Mouse (Mus musculus) lung, embryonic 15.5 days (tissue): ENCODE results near the gene Plppr1. TPM values are rescaled to one million over a fixed set of nuclear protein-coding genes. Genes with fewer than 3 reads are reported as not detected.

Experiments
- ATAC-seq: fragments of 200-750 bp; cut with Nextera tagmentation; 2 replicates; pipeline ENCODE4 v1.8.0; 2017; ENCODE audit warnings: moderate number of reproducible peaks, borderline replicate concordance; ENCODE audit not compliant: low FRiP score, low TSS enrichment; ENCODE audit errors: extremely low read depth
- H3K27ac ChIP-seq: fragments of 300-500 bp; sonication (generic); 2 replicates; pipeline ENCODE4 v1.5.1; 2015; ENCODE audit warnings: moderate library complexity, mild to moderate bottlenecking, inconsistent platforms
- H3K27me3 ChIP-seq: fragments of 300-500 bp; sonication (generic); 2 replicates; pipeline ENCODE4 v1.6.1; 2015; ENCODE audit warnings: inconsistent platforms
- H3K36me3 ChIP-seq: fragments of 300-500 bp; sonication (generic); 2 replicates; pipeline ENCODE4 v1.6.1; 2015; ENCODE audit warnings: inconsistent platforms
- H3K4me1 ChIP-seq: fragments of 300-500 bp; sonication (generic); 2 replicates; pipeline ENCODE4 v1.6.1; 2015; ENCODE audit warnings: inconsistent platforms
- H3K4me2 ChIP-seq: fragments of 300-500 bp; sonication (generic); 2 replicates; pipeline ENCODE4 v1.6.1; 2015; ENCODE audit warnings: inconsistent platforms, mild to moderate bottlenecking, moderate library complexity
- H3K4me3 ChIP-seq: fragments of 300-500 bp; sonication (generic); 2 replicates; pipeline ENCODE4 v1.5.1; 2015; ENCODE audit warnings: mild to moderate bottlenecking, inconsistent platforms
- H3K9ac ChIP-seq: fragments of 300-500 bp; sonication (generic); 2 replicates; pipeline ENCODE4 v1.6.1; 2015; ENCODE audit warnings: inconsistent platforms
- H3K9me3 ChIP-seq: fragments of 300-500 bp; sonication (generic); 2 replicates; pipeline ENCODE4 v1.6.1; 2016; ENCODE audit warnings: inconsistent platforms
- WGBS: fragments of 180-500 bp; shearing (Covaris S2); methylation state at CpG from one replicate; pipeline ENCODE4 v1.1.7; 2015; 5-methylcytosine and 5-hydroxymethylcytosine counted together
- polyA plus RNA-seq: library from polyadenylated mRNA; unstranded; fragments of >200 nt; fragmentation: Nextera tagmentation; extraction: Ambion mirVana; gene quantifications from 2 replicates; pipeline ENCODE4 v1.2.1, GENCODE M21; 2015

The Plppr1 gene
- polyA plus RNA-seq, 1 experiment from 2014 or later, result 1.1 TPM

GRCm38 (mm10) chr4:49075881-49076280, 16.8 kb downstream of the Plppr1 start:
- no peaks in the 10 kb centered on the region for H3K9me3 ChIP-seq
- no peak for ATAC-seq
- H3K36me3 ChIP-seq, result no peaks in the 10 kb centered on the region
- no peak overlapping the region for H3K4me2 ChIP-seq
- H3K27me3 ChIP-seq, result no peaks in the 10 kb centered on the region
- H3K4me1 ChIP-seq, result no peaks in the 10 kb centered on the region
- H3K4me3 ChIP-seq, result no peak overlapping the region
- WGBS, result 79% methylated on average over 2 of the region's 2 CpGs
- H3K27ac ChIP-seq, result no peak overlapping the region
- H3K9ac ChIP-seq, result no peak overlapping the region

DNA sequence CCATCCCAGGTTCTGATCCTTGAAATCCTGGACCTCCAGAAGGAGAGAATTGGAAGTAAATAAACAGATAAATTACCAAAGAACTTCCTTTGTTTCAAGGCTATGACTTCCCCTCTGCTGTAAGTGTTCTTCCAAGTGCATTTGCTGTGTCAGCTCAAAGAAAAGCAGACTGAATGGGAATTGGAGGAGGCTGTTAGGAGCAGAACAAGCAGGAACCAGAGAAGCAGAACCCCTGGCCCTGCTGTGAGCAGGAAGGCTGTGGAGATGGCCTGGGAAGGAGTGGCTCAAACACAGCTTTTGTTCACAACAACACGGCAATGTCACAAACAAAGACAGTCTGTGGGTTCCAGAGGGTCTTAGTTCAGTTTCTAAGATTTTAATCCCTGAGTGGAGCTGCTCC, 20.3 kb downstream of the Plppr1 start:
- ATAC-seq, result no peak
- H3K27me3 ChIP-seq, result no peaks in the 10 kb centered on the region
- H3K9ac ChIP-seq, result no peak overlapping the region
- H3K4me3 ChIP-seq, result no peak overlapping the region
- H3K9me3 ChIP-seq, result no peaks in the 10 kb centered on the region
- no peaks in the 10 kb centered on the region for H3K36me3 ChIP-seq
- H3K4me2 ChIP-seq, result no peak overlapping the region
- no peaks in the 10 kb centered on the region for H3K4me1 ChIP-seq
- H3K27ac ChIP-seq, result no peak overlapping the region
- WGBS, result 59% methylated on average over 1 of the region's 1 CpGs

- Histone ChIP-seq H3K4me3 (no peak overlapping the region), H3K27me3 (no peaks in the 10 kb centered on the region), H3K9me3 (no peaks in the 10 kb centered on the region), H3K9ac (no peak overlapping the region), H3K4me2 (no peak overlapping the region), H3K27ac (no peak overlapping the region), H3K4me1 (no peaks in the 10 kb centered on the region), H3K36me3 (no peaks in the 10 kb centered on the region)
- ATAC-seq, result no peak
- 58% methylated on average over 3 of the region's 3 CpGs for WGBS
Measured at GRCm38 (mm10) chr4:49088205-49088604, 29.1 kb downstream of the Plppr1 start.

DNA sequence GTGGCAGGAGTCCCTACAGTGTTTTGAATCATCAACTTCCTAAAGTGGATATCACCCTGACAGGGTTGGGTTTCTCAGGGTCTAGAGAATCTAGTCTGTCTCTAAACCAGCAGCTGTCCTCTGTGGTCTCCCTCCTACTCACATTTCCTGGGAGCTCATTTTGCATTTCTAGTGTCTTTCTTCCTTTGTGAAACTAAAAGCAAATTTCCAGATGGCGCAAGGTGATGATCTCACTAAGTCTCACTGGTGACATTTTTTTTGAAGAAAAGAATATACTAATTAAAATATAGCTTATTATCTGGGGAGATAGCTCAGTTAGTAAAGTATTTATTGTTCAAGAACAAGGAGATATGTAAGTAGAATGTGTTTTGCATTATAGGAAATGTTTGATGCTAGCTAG, 31.4 kb downstream of the Plppr1 start:
- no peaks in the 10 kb centered on the region for H3K4me1 ChIP-seq
- 93% methylated on average over 1 of the region's 1 CpGs for WGBS
- ATAC-seq, result no peak

DNA sequence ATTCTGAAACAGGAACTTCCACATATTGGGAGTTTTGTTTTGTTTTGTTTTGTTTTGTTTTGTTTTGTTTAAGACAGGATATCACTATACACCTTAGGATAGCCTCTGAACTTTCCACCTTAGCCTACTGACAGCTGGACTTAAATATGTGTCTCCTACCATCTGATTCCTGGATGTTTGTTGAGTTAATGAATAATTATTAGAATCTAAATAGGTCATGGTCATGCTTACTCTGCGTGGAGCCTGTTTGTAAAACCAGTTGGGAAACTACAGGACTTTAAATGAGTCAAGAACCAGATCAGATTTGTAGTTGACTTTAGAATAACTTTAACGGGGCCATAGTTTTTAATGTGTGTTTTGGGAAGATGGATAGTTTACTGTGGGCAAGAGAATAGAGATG, 40.4 kb downstream of the Plppr1 start:
- no peaks in the 10 kb centered on the region for H3K27me3 ChIP-seq
- H3K9me3 ChIP-seq, result no peaks in the 10 kb centered on the region
- no peak for ATAC-seq
- no peak overlapping the region for H3K4me3 ChIP-seq
- no peak overlapping the region for H3K4me2 ChIP-seq
- no peak overlapping the region for H3K27ac ChIP-seq
- no peaks in the 10 kb centered on the region for H3K36me3 ChIP-seq
- no peaks in the 10 kb centered on the region for H3K4me1 ChIP-seq
- WGBS, result 74% methylated on average over 2 of the region's 2 CpGs
- H3K9ac ChIP-seq, result no peak overlapping the region

More for the DNA sequence above, 31.4 kb downstream of the Plppr1 start:
- no peak overlapping the region for H3K9ac ChIP-seq
- H3K36me3 ChIP-seq, result no peaks in the 10 kb centered on the region
- no peak overlapping the region for H3K4me2 ChIP-seq
- no peak overlapping the region for H3K27ac ChIP-seq
- H3K4me3 ChIP-seq, result no peak overlapping the region
- H3K27me3 ChIP-seq, result no peaks in the 10 kb centered on the region
- H3K9me3 ChIP-seq, result no peaks in the 10 kb centered on the region

DNA sequence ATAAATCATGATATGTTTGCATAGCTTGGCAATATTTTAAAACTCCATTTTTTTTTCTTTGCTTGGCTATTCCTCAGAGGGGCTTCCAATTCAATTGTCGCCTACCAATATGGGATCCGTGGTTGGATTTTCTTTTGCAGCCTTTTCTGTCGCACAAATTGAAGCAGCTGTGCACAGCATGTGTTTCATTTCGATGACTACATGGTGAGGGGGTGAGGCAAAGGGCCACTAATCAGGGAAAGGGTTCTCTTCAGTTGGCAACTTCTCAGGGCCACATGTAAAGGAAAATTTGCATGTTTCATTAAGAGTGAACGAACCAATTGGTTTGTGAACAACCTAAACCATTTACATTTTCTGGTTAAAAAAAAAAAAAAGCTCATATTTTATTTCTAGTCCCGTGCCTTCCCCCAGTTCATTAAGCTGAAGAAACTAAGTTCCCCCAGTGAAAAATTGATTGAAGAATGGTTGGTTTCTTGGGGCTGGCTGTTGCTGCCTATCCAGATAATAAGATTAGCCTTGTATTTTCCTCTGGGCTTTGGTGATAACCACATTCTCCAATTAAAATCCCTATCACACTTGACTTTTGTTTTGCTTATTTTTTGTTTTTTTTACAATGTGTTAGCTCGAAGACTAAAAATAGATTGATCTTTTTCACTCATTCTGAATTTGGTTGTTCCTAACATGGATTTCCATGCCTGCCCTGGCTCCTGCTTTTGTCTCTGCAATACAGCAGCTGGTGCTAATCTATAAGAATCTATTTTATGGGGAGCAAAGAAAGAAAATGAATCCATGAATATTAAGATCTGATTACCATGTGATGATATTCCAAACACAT, 43.1 kb downstream of the Plppr1 start:
- H3K27ac ChIP-seq, result no peak overlapping the region
- 68% methylated on average over 7 of the region's 7 CpGs for WGBS
- H3K36me3 ChIP-seq, result no peaks in the 10 kb centered on the region
- H3K4me1 ChIP-seq, result no peaks in the 10 kb centered on the region
- H3K9ac ChIP-seq, result no peak overlapping the region
- no peak overlapping the region for H3K4me3 ChIP-seq
- H3K9me3 ChIP-seq, result no peaks in the 10 kb centered on the region
- H3K27me3 ChIP-seq, result no peaks in the 10 kb centered on the region
- ATAC-seq, result no peak
- H3K4me2 ChIP-seq, result no peak overlapping the region

DNA sequence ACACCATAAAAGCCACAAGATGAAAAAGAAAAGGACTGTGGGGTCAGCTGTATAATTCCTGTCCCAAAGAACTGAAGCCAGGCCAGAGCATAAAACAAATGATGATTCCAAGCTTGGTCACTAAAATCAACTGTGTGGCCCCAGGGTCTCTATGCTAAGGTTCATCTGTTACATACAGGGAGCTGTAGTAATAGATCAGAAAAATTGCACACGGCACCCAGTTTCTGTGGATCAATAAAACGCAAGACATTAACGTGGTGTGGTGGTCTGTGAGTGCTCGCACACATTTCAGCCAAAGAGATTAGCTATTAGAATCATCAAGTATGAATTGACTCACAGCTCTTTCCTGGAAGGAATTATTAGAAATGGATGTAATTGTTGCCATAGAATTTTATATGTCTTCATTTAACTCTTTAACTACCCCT, 43.7 kb downstream of the Plppr1 start:
- no peak overlapping the region for H3K4me2 ChIP-seq
- H3K27ac ChIP-seq, result no peak overlapping the region
- H3K9ac ChIP-seq, result no peak overlapping the region
- H3K9me3 ChIP-seq, result no peaks in the 10 kb centered on the region
- no peaks in the 10 kb centered on the region for H3K36me3 ChIP-seq
- H3K4me1 ChIP-seq, result no peaks in the 10 kb centered on the region
- H3K27me3 ChIP-seq, result no peaks in the 10 kb centered on the region
- H3K4me3 ChIP-seq, result no peak overlapping the region
- ATAC-seq, result no peak
- WGBS, result 92% methylated on average over 4 of the region's 4 CpGs

DNA sequence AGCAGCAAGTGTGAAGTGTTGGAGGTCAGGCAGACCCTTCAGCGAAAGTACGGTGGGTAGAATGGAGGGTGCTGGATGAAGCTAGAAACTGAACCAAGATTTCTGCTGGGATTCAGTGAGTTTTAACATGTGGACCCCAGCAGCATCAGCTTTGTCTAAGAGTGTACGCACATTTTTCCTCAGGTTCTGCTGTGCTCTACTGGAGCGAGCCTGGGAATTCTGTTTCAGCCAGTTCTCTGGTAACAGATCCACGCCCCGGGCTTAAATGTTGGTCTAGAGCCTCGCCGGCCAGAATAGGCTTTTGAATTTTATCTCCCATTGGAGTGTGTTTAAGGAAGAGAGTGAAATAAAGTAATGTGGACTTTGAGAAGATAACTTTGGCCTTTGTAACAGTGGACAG, 45.8 kb downstream of the Plppr1 start:
- Histone ChIP-seq H3K4me2 (no peak overlapping the region), H3K4me1 (no peaks in the 10 kb centered on the region), H3K36me3 (no peaks in the 10 kb centered on the region), H3K27ac (no peak overlapping the region), H3K9me3 (no peaks in the 10 kb centered on the region), H3K27me3 (no peaks in the 10 kb centered on the region), H3K4me3 (no peak overlapping the region), H3K9ac (no peak overlapping the region)
- ATAC-seq, result no peak
- WGBS, result 87% methylated on average over 8 of the region's 8 CpGs

- H3K4me1 ChIP-seq, result no peaks in the 10 kb centered on the region
- H3K9me3 ChIP-seq, result no peaks in the 10 kb centered on the region
- 82% methylated on average over 4 of the region's 4 CpGs for WGBS
- no peaks in the 10 kb centered on the region for H3K27me3 ChIP-seq
- no peak overlapping the region for H3K4me3 ChIP-seq
- no peak overlapping the region for H3K4me2 ChIP-seq
- H3K36me3 ChIP-seq, result no peaks in the 10 kb centered on the region
- no peak for ATAC-seq
- no peak overlapping the region for H3K27ac ChIP-seq
- no peak overlapping the region for H3K9ac ChIP-seq
Measured at GRCm38 (mm10) chr4:49107895-49108294, 48.8 kb downstream of the Plppr1 start.

DNA sequence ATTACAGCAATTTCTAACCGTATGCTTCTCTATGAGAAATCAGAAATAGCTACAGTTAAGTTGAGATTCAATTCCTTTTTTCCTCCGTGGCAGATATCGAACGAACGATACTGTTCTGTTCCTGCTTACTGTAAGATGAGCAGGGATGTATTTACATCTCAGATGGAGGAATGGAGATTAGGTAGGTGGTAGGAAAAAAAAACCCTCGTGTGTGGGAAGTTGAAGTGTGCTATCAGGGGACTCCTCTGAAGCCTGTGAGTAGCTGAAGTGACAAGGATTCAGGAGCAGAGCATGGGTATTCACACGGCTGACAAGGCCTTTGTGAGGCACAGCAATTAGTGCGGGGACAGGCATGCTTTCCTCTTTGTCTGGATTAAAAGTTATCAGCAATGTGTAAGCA, 49.3 kb downstream of the Plppr1 start:
- Histone ChIP-seq H3K27ac (no peak overlapping the region), H3K27me3 (no peaks in the 10 kb centered on the region), H3K9me3 (no peaks in the 10 kb centered on the region), H3K4me2 (no peak overlapping the region), H3K9ac (no peak overlapping the region), H3K4me1 (no peaks in the 10 kb centered on the region), H3K4me3 (no peak overlapping the region), H3K36me3 (no peaks in the 10 kb centered on the region)
- 67% methylated on average over 8 of the region's 8 CpGs for WGBS
- ATAC-seq, result no peak

DNA sequence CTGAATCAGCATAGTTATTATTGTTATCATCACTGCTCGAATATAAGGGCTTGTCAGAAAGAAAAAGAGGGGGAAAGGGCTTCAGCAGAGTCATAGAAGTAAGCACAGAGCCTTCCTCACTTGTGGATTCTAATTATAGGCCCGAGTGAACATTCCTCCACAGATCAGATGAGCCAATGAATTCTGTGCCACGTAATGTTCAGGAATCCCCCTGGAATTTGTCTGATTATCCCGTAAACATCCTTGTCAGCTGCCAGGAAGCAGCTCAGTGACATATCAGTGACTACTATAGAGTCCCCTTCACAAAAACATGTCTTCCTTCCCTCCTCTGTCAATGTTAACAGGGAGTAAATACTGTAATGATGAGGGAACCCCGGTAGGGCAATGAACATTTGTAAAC, 50.9 kb downstream of the Plppr1 start:
- no peaks in the 10 kb centered on the region for H3K27me3 ChIP-seq
- no peak overlapping the region for H3K4me2 ChIP-seq
- no peaks in the 10 kb centered on the region for H3K9me3 ChIP-seq
- ATAC-seq, result no peak
- no peak overlapping the region for H3K27ac ChIP-seq
- WGBS, result 15% methylated on average over 5 of the region's 5 CpGs
- no peak overlapping the region for H3K4me3 ChIP-seq
- no peaks in the 10 kb centered on the region for H3K4me1 ChIP-seq
- H3K9ac ChIP-seq, result no peak overlapping the region
- no peaks in the 10 kb centered on the region for H3K36me3 ChIP-seq

DNA sequence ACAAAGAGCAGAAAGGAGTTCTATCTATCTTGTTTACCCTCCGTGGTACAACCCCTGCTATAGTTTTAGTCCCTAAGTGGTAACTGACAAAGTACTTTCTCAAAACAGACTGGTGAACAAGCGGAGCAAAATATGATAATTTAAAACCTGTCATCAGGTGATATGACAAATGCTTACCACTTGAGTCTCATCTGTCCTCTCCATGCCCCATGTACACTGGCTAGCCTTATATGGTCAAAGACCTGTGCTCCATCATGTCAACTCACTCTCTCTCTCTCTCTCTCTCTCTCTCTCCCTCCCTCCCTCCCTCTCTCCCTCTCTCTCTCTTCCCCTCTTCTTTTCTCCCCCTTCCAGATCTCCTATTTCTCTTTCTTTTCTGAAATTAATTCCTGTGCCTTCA, 59.8 kb downstream of the Plppr1 start:
- Histone ChIP-seq H3K36me3 (no peaks in the 10 kb centered on the region), H3K9ac (no peak overlapping the region), H3K27ac (no peak overlapping the region), H3K4me3 (no peak overlapping the region), H3K27me3 (no peaks in the 10 kb centered on the region), H3K9me3 (no peaks in the 10 kb centered on the region), H3K4me2 (no peak overlapping the region), H3K4me1 (no peaks in the 10 kb centered on the region)
- WGBS, result 69% methylated on average over 2 of the region's 2 CpGs
- ATAC-seq, result no peak

- Histone ChIP-seq H3K36me3 (no peaks in the 10 kb centered on the region), H3K4me1 (no peaks in the 10 kb centered on the region), H3K9ac (no peak overlapping the region), H3K27ac (no peak overlapping the region), H3K9me3 (no peaks in the 10 kb centered on the region), H3K4me2 (no peak overlapping the region), H3K4me3 (no peak overlapping the region), H3K27me3 (no peaks in the 10 kb centered on the region)
- no peak for ATAC-seq
- WGBS, result 32% methylated on average over 4 of the region's 4 CpGs
Measured at GRCm38 (mm10) chr4:49144798-49145197, 85.7 kb downstream of the Plppr1 start.
